Mouse (Mus musculus): ENCODE measurements around the gene Klrg2. TPM values are rescaled to one million over a fixed set of nuclear protein-coding genes. Genes with fewer than 3 reads are reported as not detected.

Klrg2 gene
- polyA plus RNA-seq, 1 experiment from 2014 or later = 0.30 TPM

DNA sequence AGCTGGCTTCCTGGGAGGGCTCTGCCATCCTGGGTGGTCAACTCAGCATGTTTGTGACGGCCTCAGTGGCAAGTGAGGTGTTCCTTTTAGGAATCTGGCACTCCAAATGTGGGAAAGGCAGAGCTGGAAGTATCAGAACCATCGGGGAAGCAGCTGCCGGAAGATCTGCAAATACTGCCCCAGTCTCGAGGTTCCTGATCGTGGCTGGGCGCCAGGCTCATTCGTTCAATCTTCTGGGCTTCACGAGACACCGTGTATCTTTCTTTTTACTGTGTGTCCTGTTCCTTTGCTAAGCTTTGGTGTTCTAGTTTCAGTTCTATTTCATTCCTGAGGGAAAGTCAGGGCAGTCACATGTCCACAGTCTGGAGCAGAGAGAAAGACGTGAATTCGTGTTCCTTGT lies 3.4 kb upstream of the Klrg2 start:
- Histone ChIP-seq H3K4me3 (ENCODE audit: low read depth, low read length) (no peak overlapping the region), H3K36me3 (ENCODE audit: control insufficient read depth, insufficient read depth, low read length) (no peaks in the 10 kb centered on the region), H3K27me3 (ENCODE audit: control insufficient read depth, insufficient read depth, low read length) (peaks cover 39% of the 10 kb centered on the region), H3K9me3 (ENCODE audit: control insufficient read depth, low read depth, low read length) (no peaks in the 10 kb centered on the region), H3K27ac (ENCODE audit: low read length) (no peak overlapping the region), H3K4me1 (ENCODE audit: control insufficient read depth, insufficient read depth, low read length) (peaks cover 14% of the 10 kb centered on the region; the same call in 1 of the 2 replicates), H3K9ac (replicated peaks; ENCODE audit: low read depth, low read length) (no peak overlapping the region), H3K4me2 (replicated peaks; ENCODE audit: low read depth, low read length) (no peak overlapping the region)
- ATAC-seq (ENCODE audit: insufficient number of reproducible peaks, insufficient read depth, low FRiP score, low read depth) = no peak
- 72% methylated on average over 11 of the region's 11 CpGs for WGBS

DNA sequence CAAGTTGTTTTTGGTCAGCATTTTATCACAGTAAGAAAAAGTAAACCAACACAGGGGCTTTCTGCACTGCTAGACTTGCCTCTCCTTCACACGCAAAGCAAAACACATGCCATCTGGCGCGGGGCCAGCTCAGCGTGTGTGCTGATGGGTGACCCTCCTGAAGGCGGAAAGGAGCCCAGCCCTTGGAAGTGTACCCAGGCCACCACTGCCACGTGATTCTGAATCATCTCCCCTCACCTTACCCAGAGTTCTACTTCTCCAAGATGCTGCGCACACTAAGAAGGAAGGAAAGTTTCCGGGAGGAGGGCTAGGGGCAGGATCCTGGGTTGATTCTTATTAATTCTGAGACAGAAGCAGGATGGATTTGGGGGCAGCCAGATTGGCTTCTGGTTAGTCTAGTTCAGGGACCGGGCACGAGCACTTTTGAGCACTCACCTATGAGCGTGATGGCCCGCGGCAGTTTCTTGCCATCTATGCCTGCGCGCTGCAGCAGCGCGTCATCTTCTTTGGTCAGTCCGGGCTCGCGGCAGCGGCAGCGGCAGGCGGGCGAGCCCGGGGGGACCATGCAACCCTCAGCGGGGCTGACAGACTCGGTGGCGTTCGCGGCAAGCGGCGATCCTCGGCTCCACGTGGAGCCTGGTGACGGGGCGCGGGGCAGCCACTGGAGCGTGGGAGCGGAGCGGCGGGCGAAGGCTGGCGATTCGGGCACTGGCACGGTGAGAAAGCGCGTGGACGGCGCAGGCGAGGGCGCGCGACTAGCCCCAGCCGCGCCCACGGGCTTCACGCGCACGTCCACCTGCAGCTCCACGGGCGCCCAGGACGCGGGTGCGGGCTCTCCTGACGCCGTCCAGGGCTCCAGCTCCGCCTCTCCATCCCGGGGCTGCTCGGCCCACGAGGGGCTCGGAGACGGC lies 846 bp downstream of the Klrg2 start:
- Histone ChIP-seq H3K4me1 (ENCODE audit: control insufficient read depth, insufficient read depth, low read length) (peaks cover 14% of the 10 kb centered on the region; the same call in 1 of the 2 replicates), H3K4me2 (replicated peaks; ENCODE audit: low read depth, low read length) (peak overlapping the region; percentile 99), H3K9ac (replicated peaks; ENCODE audit: low read depth, low read length) (peak overlapping the region; percentile 28; the same call in 1 of the 2 replicates), H3K36me3 (ENCODE audit: control insufficient read depth, insufficient read depth, low read length) (no peaks in the 10 kb centered on the region), H3K9me3 (ENCODE audit: control insufficient read depth, low read depth, low read length) (no peaks in the 10 kb centered on the region), H3K27ac (ENCODE audit: low read length) (no peak overlapping the region), H3K4me3 (ENCODE audit: low read depth, low read length) (peak overlapping the region; percentile 47), H3K27me3 (ENCODE audit: control insufficient read depth, insufficient read depth, low read length) (peaks cover 54% of the 10 kb centered on the region)
- peak; percentile 66 for ATAC-seq (ENCODE audit: insufficient number of reproducible peaks, insufficient read depth, low FRiP score, low read depth)
- WGBS = 2% methylated on average over 68 of the region's 72 CpGs

DNA sequence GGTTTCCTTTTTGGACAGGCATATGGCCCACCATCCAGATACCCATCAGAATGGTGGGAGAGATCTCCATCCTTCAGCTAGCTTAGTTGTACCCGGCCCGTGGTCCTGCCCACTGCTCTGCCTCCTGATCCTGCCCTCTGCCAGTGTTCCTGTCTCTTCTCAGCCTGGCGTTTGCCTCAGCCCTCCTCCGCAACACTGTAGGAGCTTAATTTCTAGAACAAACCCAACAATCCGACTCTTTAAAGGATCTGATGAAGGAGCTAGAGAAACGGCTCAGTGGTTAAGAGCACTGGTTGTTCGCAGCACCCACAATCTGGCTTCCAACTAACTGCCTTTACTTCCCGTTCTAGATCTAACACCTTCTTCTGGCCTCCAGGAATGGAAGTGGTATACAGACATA lies 2.6 kb downstream of the Klrg2 start:
- no peaks in the 10 kb centered on the region for H3K9me3 ChIP-seq (ENCODE audit: control insufficient read depth, low read depth, low read length)
- no peak overlapping the region for H3K4me3 ChIP-seq (ENCODE audit: low read depth, low read length)
- 83% methylated on average over 8 of the region's 8 CpGs for WGBS
- no peaks in the 10 kb centered on the region for H3K36me3 ChIP-seq (ENCODE audit: control insufficient read depth, insufficient read depth, low read length)
- peaks cover 14% of the 10 kb centered on the region; the same call in 1 of the 2 replicates for H3K4me1 ChIP-seq (ENCODE audit: control insufficient read depth, insufficient read depth, low read length)
- ATAC-seq (ENCODE audit: insufficient number of reproducible peaks, insufficient read depth, low FRiP score, low read depth) = no peak
- H3K27ac ChIP-seq (ENCODE audit: low read length) = no peak overlapping the region
- peaks cover 45% of the 10 kb centered on the region for H3K27me3 ChIP-seq (ENCODE audit: control insufficient read depth, insufficient read depth, low read length)
- H3K4me2 ChIP-seq (replicated peaks; ENCODE audit: low read depth, low read length) = no peak overlapping the region
- no peak overlapping the region for H3K9ac ChIP-seq (replicated peaks; ENCODE audit: low read depth, low read length)

DNA sequence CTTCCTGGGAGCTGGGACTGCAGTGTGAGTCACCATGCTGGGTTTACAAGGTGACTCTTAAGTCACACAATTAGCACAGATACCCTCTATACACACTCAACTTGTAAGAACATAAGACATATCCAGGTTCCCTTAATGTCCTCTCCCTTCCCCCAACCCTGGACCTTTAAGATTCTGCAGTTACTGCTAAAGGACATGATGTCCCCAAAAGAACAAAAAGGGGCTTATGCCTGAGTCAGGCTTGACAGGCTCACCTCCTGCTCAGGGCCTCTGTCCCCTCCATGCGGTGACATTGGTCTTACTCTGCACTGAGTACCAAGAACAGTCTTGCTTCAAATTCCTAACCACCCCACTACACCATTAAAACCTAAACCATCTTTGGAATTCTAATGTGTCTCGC lies 4.2 kb downstream of the Klrg2 start:
- Histone ChIP-seq H3K4me3 (ENCODE audit: low read depth, low read length) (no peak overlapping the region), H3K27me3 (ENCODE audit: control insufficient read depth, insufficient read depth, low read length) (peaks cover 34% of the 10 kb centered on the region)
- no peak for ATAC-seq (ENCODE audit: insufficient number of reproducible peaks, insufficient read depth, low FRiP score, low read depth)

DNA sequence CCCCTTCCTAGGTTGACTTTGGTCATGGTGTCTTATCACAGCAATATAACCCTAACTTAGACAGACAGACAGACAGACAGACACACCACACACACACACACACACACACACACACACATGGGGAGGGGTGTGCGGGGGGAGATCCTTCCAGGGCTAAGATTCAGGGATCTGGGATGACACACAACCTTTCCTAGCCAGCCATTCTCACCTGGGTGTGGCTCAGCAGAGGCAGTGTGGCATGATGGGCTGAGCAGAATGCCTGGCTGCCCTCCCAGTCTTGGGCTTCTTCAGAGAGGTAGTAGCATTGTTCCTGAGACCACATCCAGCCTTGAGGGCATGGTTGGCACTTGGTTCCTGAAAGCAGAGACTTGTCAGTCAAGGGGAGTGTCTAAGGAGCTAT lies 7.5 kb downstream of the Klrg2 start:
- ATAC-seq (ENCODE audit: insufficient number of reproducible peaks, insufficient read depth, low FRiP score, low read depth) = no peak

More for the DNA sequence above, 4.2 kb downstream of the Klrg2 start:
- no peak overlapping the region for H3K27ac ChIP-seq (ENCODE audit: low read length)
- peaks cover 14% of the 10 kb centered on the region; the same call in 1 of the 2 replicates for H3K4me1 ChIP-seq (ENCODE audit: control insufficient read depth, insufficient read depth, low read length)
- H3K9ac ChIP-seq (replicated peaks; ENCODE audit: low read depth, low read length) = no peak overlapping the region
- WGBS = 95% methylated on average over 2 of the region's 2 CpGs
- no peak overlapping the region for H3K4me2 ChIP-seq (replicated peaks; ENCODE audit: low read depth, low read length)
- H3K9me3 ChIP-seq (ENCODE audit: control insufficient read depth, low read depth, low read length) = no peaks in the 10 kb centered on the region
- H3K36me3 ChIP-seq (ENCODE audit: control insufficient read depth, insufficient read depth, low read length) = no peaks in the 10 kb centered on the region

DNA sequence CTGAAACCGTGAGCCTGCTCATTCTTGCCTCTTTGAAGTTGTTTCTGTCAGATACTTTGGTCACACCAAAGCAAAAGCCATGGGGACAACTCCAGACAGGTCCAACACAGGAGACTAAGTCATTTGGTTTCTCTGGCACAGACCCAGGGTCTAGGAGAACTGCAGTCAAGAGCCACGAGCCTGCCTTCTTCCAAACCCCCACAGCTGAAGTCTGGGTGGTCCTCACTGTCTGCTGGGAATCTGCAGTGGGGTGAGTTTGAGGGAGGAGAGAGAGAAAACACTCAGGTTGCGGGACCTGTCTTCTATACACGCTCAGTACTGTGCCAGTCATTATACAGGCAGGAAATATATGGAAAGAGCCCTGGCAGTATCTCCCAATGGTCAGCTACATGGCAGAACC lies 9.6 kb downstream of the Klrg2 start:
- H3K4me1 ChIP-seq (ENCODE audit: control insufficient read depth, insufficient read depth, low read length) = no peaks in the 10 kb centered on the region
- H3K27me3 ChIP-seq (ENCODE audit: control insufficient read depth, insufficient read depth, low read length) = no peaks in the 10 kb centered on the region
- no peak overlapping the region for H3K4me2 ChIP-seq (replicated peaks; ENCODE audit: low read depth, low read length)
- H3K9me3 ChIP-seq (ENCODE audit: control insufficient read depth, low read depth, low read length) = no peaks in the 10 kb centered on the region
- no peak for ATAC-seq (ENCODE audit: insufficient number of reproducible peaks, insufficient read depth, low FRiP score, low read depth)
- no peak overlapping the region for H3K27ac ChIP-seq (ENCODE audit: low read length)
- no peaks in the 10 kb centered on the region; the same call in 1 of the 2 replicates for H3K36me3 ChIP-seq (ENCODE audit: control insufficient read depth, insufficient read depth, low read length)
- H3K4me3 ChIP-seq (ENCODE audit: low read depth, low read length) = no peak overlapping the region
- H3K9ac ChIP-seq (replicated peaks; ENCODE audit: low read depth, low read length) = no peak overlapping the region
- WGBS = 79% methylated on average over 4 of the region's 4 CpGs

More for the DNA sequence above, 7.5 kb downstream of the Klrg2 start:
- Histone ChIP-seq H3K9ac (replicated peaks; ENCODE audit: low read depth, low read length) (no peak overlapping the region), H3K36me3 (ENCODE audit: control insufficient read depth, insufficient read depth, low read length) (no peaks in the 10 kb centered on the region), H3K4me3 (ENCODE audit: low read depth, low read length) (no peak overlapping the region), H3K4me2 (replicated peaks; ENCODE audit: low read depth, low read length) (no peak overlapping the region), H3K27me3 (ENCODE audit: control insufficient read depth, insufficient read depth, low read length) (peaks cover 10% of the 10 kb centered on the region; the same call in 1 of the 2 replicates), H3K4me1 (ENCODE audit: control insufficient read depth, insufficient read depth, low read length) (no peaks in the 10 kb centered on the region), H3K27ac (ENCODE audit: low read length) (no peak overlapping the region), H3K9me3 (ENCODE audit: control insufficient read depth, low read depth, low read length) (no peaks in the 10 kb centered on the region)
- WGBS = 100% methylated on average over 1 of the region's 1 CpGs

DNA sequence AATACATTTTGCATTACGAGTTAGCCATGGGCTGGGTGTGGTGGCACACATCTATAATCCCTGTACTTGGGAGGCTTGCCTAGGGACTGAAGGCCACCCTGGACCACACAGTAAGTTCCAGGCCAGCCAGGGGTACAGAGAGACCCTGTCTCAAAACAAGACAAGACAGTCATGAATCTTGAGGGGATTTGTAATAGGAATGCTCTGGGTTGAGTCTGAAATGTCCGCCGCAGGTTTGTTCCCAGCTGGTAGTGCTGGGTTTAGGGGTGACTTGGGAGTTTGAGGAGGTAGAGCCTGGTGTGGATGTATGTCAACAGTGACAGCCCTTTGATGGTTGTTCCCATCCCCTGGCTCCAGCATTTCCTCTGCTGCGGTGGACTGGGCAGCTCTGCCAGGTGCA lies 10.0 kb downstream of the Klrg2 start:
- Histone ChIP-seq H3K36me3 (ENCODE audit: control insufficient read depth, insufficient read depth, low read length) (no peaks in the 10 kb centered on the region; the same call in 1 of the 2 replicates), H3K4me3 (ENCODE audit: low read depth, low read length) (no peak overlapping the region), H3K9ac (replicated peaks; ENCODE audit: low read depth, low read length) (no peak overlapping the region), H3K27ac (ENCODE audit: low read length) (no peak overlapping the region), H3K4me2 (replicated peaks; ENCODE audit: low read depth, low read length) (no peak overlapping the region), H3K9me3 (ENCODE audit: control insufficient read depth, low read depth, low read length) (no peaks in the 10 kb centered on the region), H3K27me3 (ENCODE audit: control insufficient read depth, insufficient read depth, low read length) (no peaks in the 10 kb centered on the region), H3K4me1 (ENCODE audit: control insufficient read depth, insufficient read depth, low read length) (no peaks in the 10 kb centered on the region)
- 94% methylated on average over 4 of the region's 4 CpGs for WGBS
- ATAC-seq (ENCODE audit: insufficient number of reproducible peaks, insufficient read depth, low FRiP score, low read depth) = no peak

DNA sequence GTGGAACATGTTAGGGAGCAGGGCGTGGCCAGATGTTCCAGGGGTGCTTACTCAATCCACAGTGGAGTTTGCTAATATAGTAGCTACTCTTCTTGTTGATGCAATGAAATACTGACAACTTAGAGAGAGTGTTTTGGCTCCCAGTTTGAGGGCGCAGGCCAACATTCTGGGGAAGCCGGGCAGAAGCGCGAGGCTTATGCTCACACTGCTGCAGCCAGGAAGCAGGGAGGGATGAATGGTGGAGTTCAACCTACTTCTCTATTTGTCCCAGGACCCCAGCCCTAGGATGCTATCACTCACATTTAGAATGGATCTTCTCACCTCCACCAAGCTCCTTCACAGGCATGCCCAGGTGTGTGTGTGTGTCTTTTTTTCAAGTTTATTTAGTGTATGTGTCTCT lies 11.0 kb downstream of the Klrg2 start:
- no peak overlapping the region for H3K27ac ChIP-seq (ENCODE audit: low read length)
- no peak overlapping the region for H3K4me2 ChIP-seq (replicated peaks; ENCODE audit: low read depth, low read length)
- H3K27me3 ChIP-seq (ENCODE audit: control insufficient read depth, insufficient read depth, low read length) = no peaks in the 10 kb centered on the region
- ATAC-seq (ENCODE audit: insufficient number of reproducible peaks, insufficient read depth, low FRiP score, low read depth) = no peak
- 96% methylated on average over 5 of the region's 5 CpGs for WGBS
- H3K9me3 ChIP-seq (ENCODE audit: control insufficient read depth, low read depth, low read length) = no peaks in the 10 kb centered on the region
- no peaks in the 10 kb centered on the region; the same call in none of the 2 replicates for H3K36me3 ChIP-seq (ENCODE audit: control insufficient read depth, insufficient read depth, low read length)
- H3K4me1 ChIP-seq (ENCODE audit: control insufficient read depth, insufficient read depth, low read length) = no peaks in the 10 kb centered on the region
- no peak overlapping the region for H3K4me3 ChIP-seq (ENCODE audit: low read depth, low read length)
- H3K9ac ChIP-seq (replicated peaks; ENCODE audit: low read depth, low read length) = no peak overlapping the region
